Mouse (Mus musculus) olfactory bulb, adult 2 months (tissue): ENCODE results near the gene Ubash3b. TPM values are rescaled to one million over a fixed set of nuclear protein-coding genes. Genes with fewer than 3 reads are reported as not detected.
A peak's percentile ranks its signal among the peaks of the same experiment; 100 is the strongest.

Experiments used
- H3K27ac ChIP-seq: fragments of 200-500 bp; 2 replicates; pipeline ENCODE4 v1.5.1; 2012; ENCODE audit warnings: low read depth, low read length; ENCODE audit not compliant: insufficient read depth
- H3K4me1 ChIP-seq: fragments of 200-500 bp; 2 replicates; pipeline ENCODE4 v1.6.1; 2012; ENCODE audit warnings: low read length; ENCODE audit not compliant: control insufficient read depth, insufficient read depth
- H3K4me3 ChIP-seq: fragments of 200-500 bp; 2 replicates; pipeline ENCODE4 v1.5.1; 2012; ENCODE audit warnings: mild to moderate bottlenecking, low read depth, low read length, moderate library complexity; ENCODE audit not compliant: insufficient read depth
- CTCF ChIP-seq: fragments of 200-500 bp; IDR thresholded peaks from 2 replicates; pipeline ENCODE4 v1.5.1; 2012; ENCODE audit warnings: low read depth, mild to moderate bottlenecking, low read length, moderate library complexity; ENCODE audit not compliant: insufficient read depth
- POLR2A ChIP-seq: fragments of 200-500 bp; IDR thresholded peaks from 2 replicates; pipeline ENCODE4 v1.6.1; 2012; ENCODE audit warnings: mild to moderate bottlenecking, low read depth, low read length, moderate library complexity; ENCODE audit not compliant: insufficient read depth
- WGBS: fragments of 180-500 bp; shearing (Covaris S2); methylation state at CpG from one replicate; pipeline ENCODE4 v1.1.7; 2018; 5-methylcytosine and 5-hydroxymethylcytosine counted together
- polyA plus RNA-seq: library from polyadenylated mRNA; stranded (reverse); fragments of >200 nt; gene quantifications from 2 replicates; pipeline ENCODE4 v1.2.4, GENCODE M21; 2012; ENCODE audit warnings: low replicate concordance; ENCODE audit not compliant: missing spikeins, insufficient read depth, insufficient read length

Gene Ubash3b
- polyA plus RNA-seq, 1 experiment, result not detected

- H3K4me1 ChIP-seq, result peaks cover 50% of the 10 kb centered on the region
- whole genome bisulfite sequencing, result 20% methylated on average over 4 of the region's 4 CpGs
- H3K4me3 ChIP-seq, result no peak overlapping the region
- H3K27ac ChIP-seq, result peak overlapping the region; percentile 39
- no peak for TF ChIP-seq CTCF
- TF ChIP-seq POLR2A, result no peak
Measured at GRCm38 (mm10) chr9:41076150-41076549, 85.3 kb downstream of the Ubash3b start.

- no peak for TF ChIP-seq POLR2A
- no peak for TF ChIP-seq CTCF
- no peak overlapping the region for H3K4me3 ChIP-seq
- H3K27ac ChIP-seq, result no peak overlapping the region
- peaks cover 49% of the 10 kb centered on the region for H3K4me1 ChIP-seq
- 97% methylated on average over 5 of the region's 5 CpGs for WGBS
Measured at GRCm38 (mm10) chr9:41075528-41075927, 86.0 kb downstream of the Ubash3b start.

- H3K27ac ChIP-seq, result no peak overlapping the region
- TF ChIP-seq POLR2A, result no peak
- no peak for TF ChIP-seq CTCF
- 86% methylated on average over 19 of the region's 19 CpGs for WGBS
- no peak overlapping the region for H3K4me3 ChIP-seq
- H3K4me1 ChIP-seq, result peaks cover 41% of the 10 kb centered on the region
Measured at GRCm38 (mm10) chr9:41073196-41074009, 88.1 kb downstream of the Ubash3b start.

- Histone ChIP-seq H3K27ac (no peak overlapping the region), H3K4me3 (no peak overlapping the region), H3K4me1 (peaks cover 42% of the 10 kb centered on the region)
- TF ChIP-seq CTCF (no peak), POLR2A (no peak)
- WGBS, result 60% methylated on average over 6 of the region's 6 CpGs
Measured at GRCm38 (mm10) chr9:41072786-41073185, 88.7 kb downstream of the Ubash3b start.

GRCm38 (mm10) chr9:41071906-41072511 is 89.5 kb downstream of the Ubash3b start:
- TF ChIP-seq POLR2A (no peak), CTCF (no peak)
- Histone ChIP-seq H3K4me3 (no peak overlapping the region), H3K4me1 (peaks cover 39% of the 10 kb centered on the region), H3K27ac (no peak overlapping the region)
- 79% methylated on average over 3 of the region's 3 CpGs for WGBS

GRCm38 (mm10) chr9:41070761-41071181 is 90.7 kb downstream of the Ubash3b start:
- Histone ChIP-seq H3K27ac (no peak overlapping the region), H3K4me1 (peaks cover 27% of the 10 kb centered on the region), H3K4me3 (no peak overlapping the region)
- no peak for TF ChIP-seq CTCF
- no peak for TF ChIP-seq POLR2A
- 75% methylated on average over 5 of the region's 5 CpGs for WGBS

GRCm38 (mm10) chr9:41069509-41069908 is 92.0 kb downstream of the Ubash3b start:
- Histone ChIP-seq H3K4me1 (peaks cover 27% of the 10 kb centered on the region), H3K27ac (no peak overlapping the region), H3K4me3 (no peak overlapping the region)
- 89% methylated on average over 5 of the region's 5 CpGs for WGBS
- no peak for TF ChIP-seq POLR2A
- TF ChIP-seq CTCF, result no peak

GRCm38 (mm10) chr9:41061446-41061845 is 100.1 kb downstream of the Ubash3b start:
- Histone ChIP-seq H3K4me3 (no peak overlapping the region), H3K4me1 (peaks cover 25% of the 10 kb centered on the region), H3K27ac (no peak overlapping the region)
- 78% methylated on average over 5 of the region's 5 CpGs for WGBS
- TF ChIP-seq POLR2A, result no peak
- TF ChIP-seq CTCF, result no peak

GRCm38 (mm10) chr9:41060617-41061016 is 100.9 kb downstream of the Ubash3b start:
- Histone ChIP-seq H3K27ac (no peak overlapping the region), H3K4me1 (peaks cover 25% of the 10 kb centered on the region), H3K4me3 (no peak overlapping the region)
- TF ChIP-seq POLR2A (no peak), CTCF (no peak)
- 94% methylated on average over 6 of the region's 6 CpGs for WGBS
